Comparison of ENCODE assay signal across 9 mouse cellular contexts in genomic region chr9:103108943-103109670, GRCm38 (mm10). TPM values are rescaled to one million over a fixed set of nuclear protein-coding genes. Genes with fewer than 3 reads are reported as not detected.
A peak's percentile ranks its signal among the peaks of the same experiment; 100 is the strongest.
DNase-seq lines count a peak whose midpoint lies in the region; ATAC-seq lines count a peak whose summit lies in the region.
"Had no signal": no experiment of that assay in that cellular context is flagged by ENCODE, and none has a peak within 500 bp of the region (broad histone marks: within the 10 kb centered on the region; RNA-seq: fewer than 3 reads in every experiment).

No protein-coding gene starts in this region.

- H3K4me2 ChIP-seq in heart, embryonic 15.5 days: peak overlapping the region; percentile 67
- H3K4me2 ChIP-seq in hindbrain, embryonic 13.5 days: peak overlapping the region; percentile 66
- peak overlapping the region; percentile 64 for H3K4me2 ChIP-seq in midbrain, embryonic 14.5 days (ENCODE audit: low read length)

- peak overlapping the region; percentile 55 for H3K4me3 ChIP-seq in heart, embryonic 15.5 days
- peak overlapping the region; percentile 46 for H3K4me3 ChIP-seq in hindbrain, embryonic 13.5 days
- H3K4me3 ChIP-seq in midbrain, embryonic 14.5 days (replicated peaks; ENCODE audit: low read depth, low read length): peak overlapping the region; percentile 36

- no peaks in the 10 kb centered on the region for H3K9me3 ChIP-seq in heart, embryonic 15.5 days (replicated peaks)
- H3K9me3 ChIP-seq in hindbrain, embryonic 13.5 days: no peaks in the 10 kb centered on the region
- H3K9me3 ChIP-seq in midbrain, embryonic 14.5 days (ENCODE audit: control insufficient read depth, low read length): no peaks in the 10 kb centered on the region

- intact Hi-C loops in heart, postnatal 25 days (cut with DNase I): no loop called here

- no peaks in the 10 kb centered on the region for H3K36me3 ChIP-seq in heart, embryonic 15.5 days
- H3K36me3 ChIP-seq in hindbrain, embryonic 13.5 days: no peaks in the 10 kb centered on the region
- H3K36me3 ChIP-seq in midbrain, embryonic 14.5 days (ENCODE audit: control insufficient read depth, insufficient read depth, low read length): no peaks in the 10 kb centered on the region
- H3K36me3 ChIP-seq: G1E had no signal

- H3K27ac ChIP-seq in heart, embryonic 15.5 days: no peak overlapping the region
- H3K27ac ChIP-seq in hindbrain, embryonic 13.5 days: peak overlapping the region; percentile 74
- H3K27ac ChIP-seq in midbrain, embryonic 14.5 days (replicated peaks; ENCODE audit: low read depth, low read length): 0 out of 2 replicates have a peak overlapping the region, but pooled peaks have one; percentile 26

- peak overlapping the region; percentile 46 for H3K9ac ChIP-seq in heart, embryonic 15.5 days
- H3K9ac ChIP-seq in hindbrain, embryonic 13.5 days: peak overlapping the region; percentile 64
- H3K9ac ChIP-seq in midbrain, embryonic 14.5 days (replicated peaks; ENCODE audit: low read length): peak overlapping the region; percentile 47; the same call in 1 of the 2 replicates

- DNase-seq in heart, postnatal 25 days (ENCODE audit: low spot score): no peak
- peak; percentile 82 for DNase-seq in brain, adult 2 months (ENCODE audit: low read depth, low spot score)
- DNase-seq in midbrain, embryonic 14.5 days: peak; percentile 39
- DNase-seq in gastrocnemius, adult 8-10 months (ENCODE audit: low spot score in 2 of 2): no peak
- DNase-seq in right cerebral cortex, postnatal 4 days: no peak
- no peak for DNase-seq in adrenal gland, adult 2 months

- 32% methylated on average over 18 of the region's 18 CpGs for WGBS in heart, embryonic 15.5 days
- WGBS in hindbrain, embryonic 13.5 days: 36% methylated on average over 18 of the region's 18 CpGs
- 40% methylated on average over 18 of the region's 18 CpGs for WGBS in midbrain, embryonic 14.5 days

- no peak for ATAC-seq in heart, embryonic 15.5 days (replicated peaks; ENCODE audit: insufficient number of reproducible peaks, insufficient read depth, low FRiP score, low read depth)
- ATAC-seq in hindbrain, embryonic 13.5 days (ENCODE audit: low FRiP score): no peak
- no peak for ATAC-seq in midbrain, embryonic 14.5 days (ENCODE audit: low FRiP score, low TSS enrichment)

- H3K27me3 ChIP-seq in heart, embryonic 15.5 days: peaks cover 44% of the 10 kb centered on the region
- H3K27me3 ChIP-seq in hindbrain, embryonic 13.5 days: no peaks in the 10 kb centered on the region
- H3K27me3 ChIP-seq in midbrain, embryonic 14.5 days (ENCODE audit: control insufficient read depth, insufficient read depth, low read length): no peaks in the 10 kb centered on the region

- peaks cover 23% of the 10 kb centered on the region for H3K4me1 ChIP-seq in heart, embryonic 15.5 days (replicated peaks)
- peaks cover 41% of the 10 kb centered on the region for H3K4me1 ChIP-seq in hindbrain, embryonic 13.5 days (replicated peaks)
- H3K4me1 ChIP-seq in midbrain, embryonic 14.5 days (ENCODE audit: control insufficient read depth, insufficient read depth, low read length): peaks cover 33% of the 10 kb centered on the region

RNA-seq across cellular contexts. Expression of gene Rab6b, which starts 2.5 kb away (rescaled TPM):
- polyA plus RNA-seq in heart, embryonic 15.5 days (2015; fragmentation: Nextera tagmentation; extraction: Ambion mirVana): 2.5 and 4.2 TPM in 2 replicates
- 1 to 10 TPM; 2.1 to 3.0 TPM for total RNA-seq in heart, postnatal 25 days (2021)
- polyA plus RNA-seq in hindbrain, embryonic 13.5 days (2015; fragmentation: Nextera tagmentation; extraction: Ambion mirVana): 80.2 and 83.1 TPM in 2 replicates
- polyA plus RNA-seq in midbrain, embryonic 14.5 days (2014; fragmentation: Nextera tagmentation; extraction: Ambion mirVana): 64.2 and 93.4 TPM in 2 replicates
- 1 to 10 TPM in 2 of 4 experiments, under 1 TPM in 2; 0.73 to 2.0 (median 1.4) TPM for total RNA-seq in gastrocnemius, adult 8-10 months (2022)
- total RNA-seq in adrenal gland, adult 2 months (2021): 1 to 10 TPM; 2.4 to 3.1 TPM
- polyA plus RNA-seq in adrenal gland, adult 2 months (2012; rRNA removed): 18.9 and 29.2 TPM in 2 replicates
- polyA plus RNA-seq: G1E had no signal

Comparison
In these comparisons a context has a peak if more than half of its experiments do, and no peak if none do; other contexts are left out.
1. DNase-seq: peak in brain, adult 2 months (single experiment) and midbrain, embryonic 14.5 days (single experiment); none in heart, postnatal 25 days (single experiment), gastrocnemius, adult 8-10 months (0 of 2), right cerebral cortex, postnatal 4 days (single experiment) and adrenal gland, adult 2 months (single experiment).
2. Peak in every context shown above with its lines, with median percentiles within 50 percentile points of each other: H3K4me2 ChIP-seq, H3K4me3 ChIP-seq and H3K9ac ChIP-seq.